Mouse (Mus musculus): ENCODE results near the gene Cnot2. TPM values are rescaled to one million over a fixed set of nuclear protein-coding genes. Genes with fewer than 3 reads are reported as not detected.

Gene Cnot2
- polyA plus RNA-seq, 1 experiment from 2014 or later, result 95.4 TPM

- DNase-seq (ENCODE audit: low spot score) (no peak), ATAC-seq (replicated peaks; ENCODE audit: low FRiP score, low TSS enrichment, low read depth) (no peak)
- Histone ChIP-seq H3K4me3 (ENCODE audit: low read depth, low read length) (no peak overlapping the region), H3K36me3 (ENCODE audit: control insufficient read depth, insufficient read depth, low read length) (peaks cover 9% of the 10 kb centered on the region; the same call in 1 of the 2 replicates), H3K27ac (ENCODE audit: low read depth) (no peak overlapping the region), H3K9ac (ENCODE audit: low read length) (no peak overlapping the region), H3K27me3 (replicated peaks; ENCODE audit: control insufficient read depth, insufficient read depth, low read length) (no peaks in the 10 kb centered on the region), H3K9me3 (ENCODE audit: control insufficient read depth, low read length) (no peaks in the 10 kb centered on the region), H3K4me2 (ENCODE audit: low read length) (no peak overlapping the region), H3K4me1 (replicated peaks; ENCODE audit: control insufficient read depth, insufficient read depth, low read length) (0 out of 2 replicates have a peak, but pooled peaks cover 6% of the 10 kb centered on the region)
- 46% methylated on average over 4 of the region's 4 CpGs for WGBS
Measured at GRCm38 (mm10) chr10:116547958-116548357, 33.4 kb downstream of the Cnot2 start.

GRCm38 (mm10) chr10:116546177-116546576 lies 35.1 kb downstream of the Cnot2 start:
- no peak for DNase-seq (ENCODE audit: low spot score)
- Histone ChIP-seq H3K4me1 (replicated peaks; ENCODE audit: control insufficient read depth, insufficient read depth, low read length) (no peaks in the 10 kb centered on the region), H3K4me2 (ENCODE audit: low read length) (no peak overlapping the region), H3K9me3 (ENCODE audit: control insufficient read depth, low read length) (no peaks in the 10 kb centered on the region), H3K27me3 (replicated peaks; ENCODE audit: control insufficient read depth, insufficient read depth, low read length) (no peaks in the 10 kb centered on the region), H3K36me3 (ENCODE audit: control insufficient read depth, insufficient read depth, low read length) (peaks cover 9% of the 10 kb centered on the region; the same call in 1 of the 2 replicates), H3K4me3 (ENCODE audit: low read depth, low read length) (no peak overlapping the region), H3K9ac (ENCODE audit: low read length) (no peak overlapping the region), H3K27ac (ENCODE audit: low read depth) (no peak overlapping the region)
- ATAC-seq (replicated peaks; ENCODE audit: low FRiP score, low TSS enrichment, low read depth), result no peak
- 91% methylated on average over 3 of the region's 3 CpGs for WGBS

GRCm38 (mm10) chr10:116543061-116543460 lies 38.2 kb downstream of the Cnot2 start:
- no peak overlapping the region for H3K9ac ChIP-seq (ENCODE audit: low read length)
- no peak overlapping the region for H3K4me2 ChIP-seq (ENCODE audit: low read length)
- no peaks in the 10 kb centered on the region for H3K4me1 ChIP-seq (replicated peaks; ENCODE audit: control insufficient read depth, insufficient read depth, low read length)
- no peaks in the 10 kb centered on the region for H3K9me3 ChIP-seq (ENCODE audit: control insufficient read depth, low read length)
- ATAC-seq (replicated peaks; ENCODE audit: low FRiP score, low TSS enrichment, low read depth), result no peak
- no peak for DNase-seq (ENCODE audit: low spot score)
- no peak overlapping the region for H3K27ac ChIP-seq (ENCODE audit: low read depth)
- WGBS, result 79% methylated on average over 1 of the region's 1 CpGs
- H3K36me3 ChIP-seq (ENCODE audit: control insufficient read depth, insufficient read depth, low read length), result peaks cover 12% of the 10 kb centered on the region; the same call in 1 of the 2 replicates
- no peak overlapping the region for H3K4me3 ChIP-seq (ENCODE audit: low read depth, low read length)
- no peaks in the 10 kb centered on the region for H3K27me3 ChIP-seq (replicated peaks; ENCODE audit: control insufficient read depth, insufficient read depth, low read length)

- H3K27me3 ChIP-seq (replicated peaks; ENCODE audit: control insufficient read depth, insufficient read depth, low read length), result no peaks in the 10 kb centered on the region
- DNase-seq (ENCODE audit: low spot score), result no peak
- H3K9me3 ChIP-seq (ENCODE audit: control insufficient read depth, low read length), result no peaks in the 10 kb centered on the region
- WGBS, result 87% methylated on average over 5 of the region's 5 CpGs
- peaks cover 12% of the 10 kb centered on the region; the same call in 1 of the 2 replicates for H3K36me3 ChIP-seq (ENCODE audit: control insufficient read depth, insufficient read depth, low read length)
- H3K27ac ChIP-seq (ENCODE audit: low read depth), result no peak overlapping the region
- no peak for ATAC-seq (replicated peaks; ENCODE audit: low FRiP score, low TSS enrichment, low read depth)
- H3K4me1 ChIP-seq (replicated peaks; ENCODE audit: control insufficient read depth, insufficient read depth, low read length), result no peaks in the 10 kb centered on the region
- no peak overlapping the region for H3K9ac ChIP-seq (ENCODE audit: low read length)
- no peak overlapping the region for H3K4me2 ChIP-seq (ENCODE audit: low read length)
- H3K4me3 ChIP-seq (ENCODE audit: low read depth, low read length), result no peak overlapping the region
Measured at GRCm38 (mm10) chr10:116540750-116541149, 40.6 kb downstream of the Cnot2 start.

GRCm38 (mm10) chr10:116537495-116537894 lies 43.8 kb downstream of the Cnot2 start:
- 0 out of 2 replicates have a peak, but pooled peaks cover 3% of the 10 kb centered on the region for H3K36me3 ChIP-seq (ENCODE audit: control insufficient read depth, insufficient read depth, low read length)
- no peak overlapping the region for H3K27ac ChIP-seq (ENCODE audit: low read depth)
- H3K9me3 ChIP-seq (ENCODE audit: control insufficient read depth, low read length), result no peaks in the 10 kb centered on the region
- DNase-seq (ENCODE audit: low spot score) (no peak), ATAC-seq (replicated peaks; ENCODE audit: low FRiP score, low TSS enrichment, low read depth) (no peak)
- no peak overlapping the region for H3K4me3 ChIP-seq (ENCODE audit: low read depth, low read length)
- 0 out of 2 replicates have a peak, but pooled peaks cover 4% of the 10 kb centered on the region for H3K4me1 ChIP-seq (replicated peaks; ENCODE audit: control insufficient read depth, insufficient read depth, low read length)
- 86% methylated on average over 3 of the region's 3 CpGs for WGBS
- no peak overlapping the region for H3K9ac ChIP-seq (ENCODE audit: low read length)
- H3K4me2 ChIP-seq (ENCODE audit: low read length), result no peak overlapping the region
- H3K27me3 ChIP-seq (replicated peaks; ENCODE audit: control insufficient read depth, insufficient read depth, low read length), result no peaks in the 10 kb centered on the region

GRCm38 (mm10) chr10:116534278-116534677 lies 47.0 kb downstream of the Cnot2 start:
- no peaks in the 10 kb centered on the region for H3K27me3 ChIP-seq (replicated peaks; ENCODE audit: control insufficient read depth, insufficient read depth, low read length)
- H3K4me3 ChIP-seq (ENCODE audit: low read depth, low read length), result no peak overlapping the region
- 48% methylated on average over 3 of the region's 3 CpGs for whole genome bisulfite sequencing
- no peak for ATAC-seq (replicated peaks; ENCODE audit: low FRiP score, low TSS enrichment, low read depth)
- no peak overlapping the region for H3K27ac ChIP-seq (ENCODE audit: low read depth)
- H3K9ac ChIP-seq (ENCODE audit: low read length), result no peak overlapping the region
- H3K4me1 ChIP-seq (replicated peaks; ENCODE audit: control insufficient read depth, insufficient read depth, low read length), result peaks cover 4% of the 10 kb centered on the region; the same call in 1 of the 2 replicates
- 0 out of 2 replicates have a peak, but pooled peaks cover 2% of the 10 kb centered on the region for H3K36me3 ChIP-seq (ENCODE audit: control insufficient read depth, insufficient read depth, low read length)
- no peak for DNase-seq (ENCODE audit: low spot score)
- H3K9me3 ChIP-seq (ENCODE audit: control insufficient read depth, low read length), result no peaks in the 10 kb centered on the region
- H3K4me2 ChIP-seq (ENCODE audit: low read length), result no peak overlapping the region

- Histone ChIP-seq H3K9me3 (ENCODE audit: control insufficient read depth, low read length) (no peaks in the 10 kb centered on the region), H3K27me3 (replicated peaks; ENCODE audit: control insufficient read depth, insufficient read depth, low read length) (no peaks in the 10 kb centered on the region), H3K4me1 (replicated peaks; ENCODE audit: control insufficient read depth, insufficient read depth, low read length) (peaks cover 4% of the 10 kb centered on the region; the same call in 1 of the 2 replicates), H3K36me3 (ENCODE audit: control insufficient read depth, insufficient read depth, low read length) (peaks cover 4% of the 10 kb centered on the region; the same call in 1 of the 2 replicates), H3K4me2 (ENCODE audit: low read length) (no peak overlapping the region), H3K9ac (ENCODE audit: low read length) (no peak overlapping the region), H3K4me3 (ENCODE audit: low read depth, low read length) (no peak overlapping the region), H3K27ac (ENCODE audit: low read depth) (no peak overlapping the region)
- DNase-seq (ENCODE audit: low spot score) (no peak), ATAC-seq (replicated peaks; ENCODE audit: low FRiP score, low TSS enrichment, low read depth) (no peak)
- WGBS, result 56% methylated on average over 3 of the region's 3 CpGs
Measured at GRCm38 (mm10) chr10:116532561-116532960, 48.8 kb downstream of the Cnot2 start.

GRCm38 (mm10) chr10:116531063-116531462 lies 50.2 kb downstream of the Cnot2 start:
- H3K36me3 ChIP-seq (ENCODE audit: control insufficient read depth, insufficient read depth, low read length), result peaks cover 12% of the 10 kb centered on the region
- peaks cover 4% of the 10 kb centered on the region; the same call in 1 of the 2 replicates for H3K4me1 ChIP-seq (replicated peaks; ENCODE audit: control insufficient read depth, insufficient read depth, low read length)
- WGBS, result 92% methylated on average over 3 of the region's 3 CpGs
- DNase-seq (ENCODE audit: low spot score), result no peak
- H3K27ac ChIP-seq (ENCODE audit: low read depth), result no peak overlapping the region
- no peaks in the 10 kb centered on the region for H3K27me3 ChIP-seq (replicated peaks; ENCODE audit: control insufficient read depth, insufficient read depth, low read length)
- no peaks in the 10 kb centered on the region for H3K9me3 ChIP-seq (ENCODE audit: control insufficient read depth, low read length)
- ATAC-seq (replicated peaks; ENCODE audit: low FRiP score, low TSS enrichment, low read depth), result no peak
- no peak overlapping the region for H3K4me3 ChIP-seq (ENCODE audit: low read depth, low read length)
- no peak overlapping the region for H3K4me2 ChIP-seq (ENCODE audit: low read length)
- no peak overlapping the region for H3K9ac ChIP-seq (ENCODE audit: low read length)

GRCm38 (mm10) chr10:116519588-116519987 lies 61.7 kb downstream of the Cnot2 start:
- Histone ChIP-seq H3K4me3 (ENCODE audit: low read depth, low read length) (no peak overlapping the region), H3K27ac (ENCODE audit: low read depth) (no peak overlapping the region), H3K4me1 (replicated peaks; ENCODE audit: control insufficient read depth, insufficient read depth, low read length) (no peaks in the 10 kb centered on the region), H3K4me2 (ENCODE audit: low read length) (no peak overlapping the region), H3K9ac (ENCODE audit: low read length) (no peak overlapping the region), H3K9me3 (ENCODE audit: control insufficient read depth, low read length) (no peaks in the 10 kb centered on the region), H3K27me3 (replicated peaks; ENCODE audit: control insufficient read depth, insufficient read depth, low read length) (no peaks in the 10 kb centered on the region), H3K36me3 (ENCODE audit: control insufficient read depth, insufficient read depth, low read length) (0 out of 2 replicates have a peak, but pooled peaks cover 3% of the 10 kb centered on the region)
- ATAC-seq (replicated peaks; ENCODE audit: low FRiP score, low TSS enrichment, low read depth) (no peak), DNase-seq (ENCODE audit: low spot score) (no peak)
- WGBS, result 87% methylated on average over 1 of the region's 1 CpGs
